Mouse (Mus musculus) neural tube, embryonic 11.5 days (tissue): ENCODE measurements around the gene Cdc20. TPM values are rescaled to one million over a fixed set of nuclear protein-coding genes. Genes with fewer than 3 reads are reported as not detected.
A peak's percentile ranks its signal among the peaks of the same experiment; 100 is the strongest.

ENCODE experiments used
- ATAC-seq: fragments of 200-750 bp; cut with Nextera tagmentation; 2 replicates; pipeline ENCODE4 v1.8.0; 2017; ENCODE audit warnings: moderate number of reproducible peaks, mild to moderate bottlenecking, moderate TSS enrichment, moderate library complexity; ENCODE audit not compliant: insufficient read depth, low FRiP score, low TSS enrichment
- DNase-seq: peaks from one replicate; pipeline ENCODE4 v3.0.0-alpha.2; 2015; ENCODE audit warnings: low spot score
- H3K27ac ChIP-seq: fragments of 300-500 bp; sonication (generic); 2 replicates; pipeline ENCODE4 v1.5.1; 2014; ENCODE audit warnings: low read depth, mild to moderate bottlenecking, low read length
- H3K27me3 ChIP-seq: fragments of 300-500 bp; sonication (generic); 2 replicates; pipeline ENCODE4 v1.6.1; 2014; ENCODE audit warnings: mild to moderate bottlenecking, low read length, mixed read lengths; ENCODE audit not compliant: control insufficient read depth, insufficient read depth
- H3K36me3 ChIP-seq: fragments of 300-500 bp; sonication (generic); 2 replicates; pipeline ENCODE4 v1.6.1; 2014; ENCODE audit warnings: mild to moderate bottlenecking, low read length, moderate library complexity, mixed read lengths; ENCODE audit not compliant: control insufficient read depth, insufficient read depth
- H3K4me1 ChIP-seq: fragments of 300-500 bp; sonication (generic); 2 replicates; pipeline ENCODE4 v1.6.1; 2014; ENCODE audit warnings: low read length, mixed read lengths; ENCODE audit not compliant: control insufficient read depth, insufficient read depth
- H3K4me2 ChIP-seq: fragments of 300-500 bp; sonication (generic); 2 replicates; pipeline ENCODE4 v1.6.1; 2014; ENCODE audit warnings: low read depth, mild to moderate bottlenecking, moderate library complexity
- H3K4me3 ChIP-seq: fragments of 300-500 bp; sonication (generic); 2 replicates; pipeline ENCODE4 v1.5.1; 2014; ENCODE audit warnings: low read depth, low read length
- H3K9ac ChIP-seq: fragments of 300-500 bp; sonication (generic); 2 replicates; pipeline ENCODE4 v1.6.1; 2014; ENCODE audit warnings: mild to moderate bottlenecking, low read length
- H3K9me3 ChIP-seq: fragments of 300-500 bp; sonication (generic); 2 replicates; pipeline ENCODE4 v1.6.1; 2016; ENCODE audit warnings: low read length; ENCODE audit not compliant: control insufficient read depth
- WGBS: fragments of 180-500 bp; shearing (Covaris S2); extraction: QIAGEN DNeasy Blood & Tissue Kit; methylation state at CpG from one replicate; pipeline ENCODE4 v1.1.7; 2014; 5-methylcytosine and 5-hydroxymethylcytosine counted together
- polyA plus RNA-seq: library from polyadenylated mRNA; unstranded; fragments of >200 nt; fragmentation: Nextera tagmentation; extraction: Ambion mirVana; gene quantifications from 2 replicates; pipeline ENCODE4 v1.2.1, GENCODE M21; 2014

Gene Cdc20
- polyA plus RNA-seq = 290 TPM in 2 replicates

DNA sequence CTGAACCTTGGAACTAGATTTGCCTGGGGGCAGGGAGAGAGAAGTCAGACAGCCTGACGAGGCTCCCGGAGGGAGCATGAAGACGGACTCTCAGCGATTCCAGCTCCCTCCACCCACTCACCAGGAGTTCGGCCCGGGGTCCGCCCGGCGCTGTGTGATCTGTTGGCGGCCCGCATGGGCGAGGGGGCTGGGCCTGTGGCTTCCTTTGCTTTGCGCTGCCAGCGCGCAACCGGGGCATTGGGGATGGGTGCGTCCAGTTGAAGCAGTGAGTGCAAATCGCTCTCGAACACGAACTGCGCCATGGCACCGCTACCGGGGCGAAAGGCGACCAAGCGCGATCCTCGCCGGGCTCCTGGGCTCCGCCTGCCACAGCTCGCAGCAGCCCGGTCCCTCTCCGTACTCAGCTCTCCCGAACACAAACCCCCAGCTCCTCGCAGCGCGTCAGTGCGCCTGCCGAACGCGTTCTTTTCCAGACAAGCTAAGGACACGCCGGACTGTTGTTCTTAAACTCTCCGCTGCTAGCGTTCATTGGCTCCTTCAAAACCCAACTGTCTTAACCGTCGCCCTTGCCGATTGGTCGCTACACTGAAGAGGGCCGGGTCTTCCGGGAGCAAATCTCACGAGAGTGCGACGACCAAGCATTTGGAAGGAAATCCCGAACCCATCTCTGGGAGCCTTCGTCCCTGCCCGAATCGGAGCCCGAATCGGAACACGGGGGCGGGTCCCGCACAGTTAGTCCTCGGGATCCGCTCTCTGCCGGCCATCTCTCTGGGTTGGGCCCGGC lies at the start of gene Cdc20:
Cdc20 (minus strand) TSS at position 533 of the 784 bp plus-strand sequence.
- under 1% methylated on average over 66 of the region's 67 CpGs for WGBS
- no peaks in the 10 kb centered on the region for H3K27me3 ChIP-seq
- H3K9ac ChIP-seq = peak within 1 kb of the TSS; percentile 79
- H3K4me3 ChIP-seq = peak within 1 kb of the TSS; percentile 70
- peak within 1 kb of the TSS; percentile 79 for H3K27ac ChIP-seq
- peaks cover 8% of the 10 kb centered on the region; the same call in 1 of the 2 replicates for H3K36me3 ChIP-seq
- DNase-seq (peak; percentile 93), ATAC-seq (peak; percentile 96)
- peaks cover 14% of the 10 kb centered on the region for H3K4me1 ChIP-seq
- H3K9me3 ChIP-seq = no peaks in the 10 kb centered on the region
- peak within 1 kb of the TSS; percentile 88 for H3K4me2 ChIP-seq

DNA sequence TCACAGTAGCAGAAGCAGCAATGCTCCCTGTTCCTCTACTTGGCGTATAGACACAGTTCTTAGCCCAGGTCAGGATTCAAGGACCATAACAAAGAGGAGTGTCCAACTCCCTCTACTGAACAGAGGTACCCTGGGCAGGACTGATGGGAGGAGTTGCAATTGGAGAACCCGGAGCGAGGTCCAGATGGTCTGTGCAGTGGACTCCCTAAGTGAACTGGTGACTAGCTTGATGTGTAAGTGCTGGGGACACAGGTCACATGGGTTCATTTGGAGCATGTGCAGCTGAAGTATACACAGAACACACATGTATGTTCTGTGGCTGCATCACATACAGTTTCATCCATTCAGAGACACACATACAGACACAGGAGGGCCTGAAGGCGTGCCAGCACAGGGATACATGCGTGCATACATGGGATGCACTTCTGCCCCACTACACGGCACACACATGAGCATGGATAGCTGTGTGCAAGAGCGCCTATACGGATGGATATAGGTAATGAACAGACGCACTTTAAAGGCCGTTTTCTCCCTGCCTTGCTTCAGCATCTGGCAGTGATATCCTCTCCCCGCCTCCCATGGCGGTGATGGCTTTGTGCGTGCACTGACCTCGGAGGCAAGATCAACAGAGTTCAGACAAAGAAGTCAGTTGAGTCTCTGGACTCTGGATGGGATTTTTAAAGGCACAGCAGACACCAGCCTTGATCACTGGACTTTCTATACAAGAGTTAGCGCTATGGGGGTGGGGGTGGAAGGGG lies 39.8 kb upstream of the Cdc20 start:
- no peak overlapping the region for H3K9ac ChIP-seq
- H3K4me1 ChIP-seq = no peaks in the 10 kb centered on the region
- ATAC-seq = no peak
- no peaks in the 10 kb centered on the region for H3K27me3 ChIP-seq
- WGBS = 45% methylated on average over 15 of the region's 15 CpGs
- peak; percentile 32 for DNase-seq
- no peak overlapping the region for H3K4me2 ChIP-seq
- no peak overlapping the region for H3K27ac ChIP-seq
- no peaks in the 10 kb centered on the region for H3K9me3 ChIP-seq
- H3K4me3 ChIP-seq = no peak overlapping the region
- H3K36me3 ChIP-seq = no peaks in the 10 kb centered on the region

GRCm38 (mm10) chr4:118472687-118473086 lies 35.5 kb upstream of the Cdc20 start:
- H3K4me1 ChIP-seq = no peaks in the 10 kb centered on the region
- no peak overlapping the region for H3K4me3 ChIP-seq
- no peaks in the 10 kb centered on the region for H3K36me3 ChIP-seq
- 85% methylated on average over 11 of the region's 11 CpGs for WGBS
- no peak for DNase-seq
- H3K27ac ChIP-seq = no peak overlapping the region
- ATAC-seq = no peak
- no peak overlapping the region for H3K9ac ChIP-seq
- H3K4me2 ChIP-seq = no peak overlapping the region
- H3K27me3 ChIP-seq = no peaks in the 10 kb centered on the region
- H3K9me3 ChIP-seq = no peaks in the 10 kb centered on the region

- H3K4me2 ChIP-seq = no peak overlapping the region
- WGBS = 64% methylated on average over 6 of the region's 6 CpGs
- no peak overlapping the region for H3K4me3 ChIP-seq
- no peaks in the 10 kb centered on the region for H3K9me3 ChIP-seq
- no peaks in the 10 kb centered on the region for H3K27me3 ChIP-seq
- no peak overlapping the region for H3K27ac ChIP-seq
- no peaks in the 10 kb centered on the region for H3K36me3 ChIP-seq
- no peak for ATAC-seq
- DNase-seq = no peak
- no peaks in the 10 kb centered on the region for H3K4me1 ChIP-seq
- H3K9ac ChIP-seq = no peak overlapping the region
These were observed 34.1 kb upstream of the Cdc20 start for GRCm38 (mm10) chr4:118471281-118471680.

DNA sequence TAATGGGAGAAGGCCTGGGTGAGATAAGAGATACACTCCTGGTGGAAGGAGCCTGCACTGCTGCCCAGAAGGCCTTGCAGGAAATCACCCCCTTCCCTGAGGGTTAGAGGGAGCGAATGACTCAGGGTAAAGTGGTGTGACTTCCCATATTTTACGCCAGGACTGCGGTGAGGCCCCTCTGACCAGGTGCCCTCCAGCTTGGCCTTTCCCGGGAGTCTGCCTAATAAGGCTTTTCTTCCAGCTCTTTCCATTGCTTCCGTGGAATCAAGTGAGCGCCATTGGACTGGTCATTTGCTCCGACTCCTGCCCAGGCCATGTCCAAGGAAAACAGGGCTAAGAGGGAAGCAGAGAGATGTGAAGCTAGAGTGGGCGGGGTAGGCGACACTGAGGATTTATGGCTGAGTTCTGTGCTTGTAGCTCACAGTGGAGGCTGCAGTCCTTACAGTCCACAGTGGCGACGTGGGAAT lies 28.6 kb upstream of the Cdc20 start:
- no peak overlapping the region for H3K27ac ChIP-seq
- no peak overlapping the region for H3K9ac ChIP-seq
- no peak for ATAC-seq
- WGBS = 18% methylated on average over 10 of the region's 11 CpGs
- 0 out of 2 replicates have a peak, but pooled peaks cover 2% of the 10 kb centered on the region for H3K4me1 ChIP-seq
- no peak overlapping the region for H3K4me3 ChIP-seq
- H3K4me2 ChIP-seq = no peak overlapping the region
- H3K9me3 ChIP-seq = no peaks in the 10 kb centered on the region
- no peaks in the 10 kb centered on the region for H3K36me3 ChIP-seq
- no peak for DNase-seq
- no peaks in the 10 kb centered on the region for H3K27me3 ChIP-seq

DNA sequence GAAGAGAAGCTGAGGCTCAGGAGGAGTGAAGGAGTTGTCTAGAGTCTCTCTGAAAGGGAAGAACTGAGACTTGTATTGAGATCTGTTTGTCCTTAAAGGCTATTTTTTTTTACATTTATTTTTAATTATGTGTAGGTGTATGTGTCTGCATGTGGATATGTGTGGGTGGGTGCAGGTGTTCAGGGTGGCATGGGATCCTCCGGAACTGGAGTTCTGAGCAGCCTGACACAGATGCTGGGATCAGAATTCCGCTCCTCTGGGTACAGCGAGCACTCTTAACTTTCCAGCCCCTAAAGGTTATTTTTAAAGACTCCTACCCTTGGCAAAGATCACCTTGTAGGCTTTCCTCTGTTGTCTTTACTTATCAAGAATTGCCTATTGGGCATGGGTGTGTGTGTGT lies 27.8 kb upstream of the Cdc20 start:
- H3K4me1 ChIP-seq = 0 out of 2 replicates have a peak, but pooled peaks cover 2% of the 10 kb centered on the region
- H3K27me3 ChIP-seq = no peaks in the 10 kb centered on the region
- no peaks in the 10 kb centered on the region for H3K9me3 ChIP-seq
- no peaks in the 10 kb centered on the region for H3K36me3 ChIP-seq
- H3K4me3 ChIP-seq = no peak overlapping the region
- H3K4me2 ChIP-seq = no peak overlapping the region
- H3K27ac ChIP-seq = no peak overlapping the region
- WGBS = 91% methylated on average over 3 of the region's 3 CpGs
- no peak for DNase-seq
- H3K9ac ChIP-seq = no peak overlapping the region
- no peak for ATAC-seq

GRCm38 (mm10) chr4:118457345-118457975 lies 20.3 kb upstream of the Cdc20 start, which contains the start of gene Mpl:
Gene Mpl (minus strand): TSS chr4:118457513.
- no peak within 1 kb of the TSS for H3K4me3 ChIP-seq
- no peak within 1 kb of the TSS for H3K27ac ChIP-seq
- H3K9me3 ChIP-seq = no peaks in the 10 kb centered on the region
- no peaks in the 10 kb centered on the region for H3K36me3 ChIP-seq
- 65% methylated on average over 9 of the region's 9 CpGs for WGBS
- no peaks in the 10 kb centered on the region for H3K4me1 ChIP-seq
- ATAC-seq = no peak
- no peak within 1 kb of the TSS for H3K4me2 ChIP-seq
- no peaks in the 10 kb centered on the region for H3K27me3 ChIP-seq
- no peak for DNase-seq
- no peak within 1 kb of the TSS for H3K9ac ChIP-seq

DNA sequence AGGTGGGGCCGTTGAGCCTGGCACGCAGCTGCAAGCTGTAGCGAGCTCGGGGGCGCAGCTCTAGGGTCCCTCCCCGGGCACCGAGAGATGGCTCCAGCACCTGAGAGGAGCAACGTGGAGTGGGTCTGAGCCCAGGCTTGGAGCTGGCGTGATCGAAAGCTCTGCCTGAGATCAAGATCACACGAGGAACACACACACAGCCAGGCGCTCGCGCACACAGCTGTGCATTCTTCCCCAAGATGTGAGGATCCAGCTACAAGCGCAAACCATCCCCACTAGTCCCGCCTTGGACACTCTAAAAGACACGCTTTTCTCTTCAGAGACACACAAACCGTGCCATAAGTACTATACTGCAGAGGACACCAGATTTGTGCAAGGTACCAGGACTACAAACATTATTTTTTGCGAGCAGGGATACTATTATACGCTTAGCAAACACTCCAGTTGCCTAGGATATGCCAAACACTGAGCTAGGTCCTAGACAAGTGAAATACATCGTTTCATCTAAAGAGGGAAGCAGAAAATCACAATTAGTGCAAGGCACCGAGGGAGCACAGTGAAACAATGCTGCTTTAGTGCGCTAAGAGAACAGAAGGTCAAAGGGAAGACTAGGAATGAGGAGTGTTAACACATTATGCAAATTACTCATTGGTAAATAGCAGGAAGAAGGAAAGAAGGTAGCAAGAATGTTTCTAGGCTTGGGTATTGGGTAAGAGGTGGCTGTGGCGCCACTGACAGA lies 9.4 kb upstream of the Cdc20 start:
- ATAC-seq (peak; percentile 48; the same call in 1 of the 2 replicates), DNase-seq (peak; percentile 45)
- Histone ChIP-seq H3K27ac (no peak overlapping the region), H3K27me3 (no peaks in the 10 kb centered on the region), H3K4me3 (peak overlapping the region; percentile 30), H3K9me3 (no peaks in the 10 kb centered on the region), H3K4me1 (peaks cover 10% of the 10 kb centered on the region), H3K36me3 (no peaks in the 10 kb centered on the region), H3K4me2 (peak overlapping the region; percentile 68), H3K9ac (peak overlapping the region; percentile 58)
- WGBS = 20% methylated on average over 24 of the region's 24 CpGs
